Mouse (Mus musculus): Measurements from ENCODE around the gene Actr10. TPM values are rescaled to one million over a fixed set of nuclear protein-coding genes. Genes with fewer than 3 reads are reported as not detected.

Gene Actr10
- polyA plus RNA-seq, 2 experiments from 2014 or later = 216 to 267 TPM

DNA sequence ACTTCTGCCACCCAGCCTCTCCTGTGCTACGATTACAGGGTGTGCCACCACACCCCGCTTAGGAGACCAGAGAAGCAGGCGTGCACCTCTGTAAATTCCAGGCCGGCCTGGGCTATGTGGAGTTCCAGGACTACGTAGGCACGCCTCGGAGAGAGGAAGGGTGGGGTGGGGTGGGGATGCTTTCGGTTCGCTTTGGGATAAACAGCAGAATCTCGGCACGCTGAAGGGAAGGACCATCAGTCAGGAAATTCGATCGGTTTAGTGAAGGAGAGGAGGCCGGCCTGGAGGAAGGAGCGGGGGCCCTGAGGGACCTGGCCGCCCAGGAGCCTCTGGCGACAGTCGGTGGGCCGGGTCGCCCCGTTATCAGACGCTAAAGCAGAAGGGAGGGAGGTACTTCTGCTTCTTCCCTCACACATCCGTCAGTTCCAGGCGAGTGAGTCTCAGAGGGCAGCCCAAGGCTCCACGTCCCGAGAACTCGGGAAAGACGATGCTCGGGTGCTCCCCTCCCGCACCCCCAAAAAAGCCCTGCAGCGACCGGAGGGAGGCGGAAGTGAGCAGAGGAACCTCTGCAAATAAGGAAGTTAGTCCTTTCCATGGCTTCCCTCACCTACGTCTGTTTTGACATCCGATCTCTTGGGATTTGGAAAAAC is 30.6 kb downstream of the Actr10 start:
- peak; percentile 65 for ATAC-seq

DNA sequence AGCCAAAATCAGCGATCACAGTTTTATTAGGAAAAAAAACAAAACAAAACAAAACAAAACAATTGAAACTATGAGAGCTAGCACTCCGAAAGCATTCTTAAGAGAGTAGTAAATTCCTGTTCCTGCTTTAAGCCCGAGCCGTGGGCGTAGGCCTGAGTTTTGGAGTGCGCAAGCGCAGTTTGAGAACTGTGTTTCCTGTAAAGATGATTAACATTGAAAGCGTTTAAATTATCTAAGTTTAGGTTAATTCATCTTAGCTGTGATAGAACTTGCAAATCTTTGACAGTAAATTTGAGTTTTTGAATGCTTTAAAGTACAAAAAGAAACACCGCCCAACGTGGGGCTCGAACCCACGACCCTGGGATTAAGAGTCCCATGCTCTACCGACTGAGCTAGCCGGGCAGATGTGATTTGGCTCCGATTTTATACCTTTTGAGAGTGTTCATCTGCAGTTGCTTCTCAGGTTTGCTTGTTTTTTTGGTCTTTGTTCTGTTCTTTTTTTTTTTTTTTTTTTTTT is 31.2 kb downstream of the Actr10 start:
- ATAC-seq = peak; percentile 60

DNA sequence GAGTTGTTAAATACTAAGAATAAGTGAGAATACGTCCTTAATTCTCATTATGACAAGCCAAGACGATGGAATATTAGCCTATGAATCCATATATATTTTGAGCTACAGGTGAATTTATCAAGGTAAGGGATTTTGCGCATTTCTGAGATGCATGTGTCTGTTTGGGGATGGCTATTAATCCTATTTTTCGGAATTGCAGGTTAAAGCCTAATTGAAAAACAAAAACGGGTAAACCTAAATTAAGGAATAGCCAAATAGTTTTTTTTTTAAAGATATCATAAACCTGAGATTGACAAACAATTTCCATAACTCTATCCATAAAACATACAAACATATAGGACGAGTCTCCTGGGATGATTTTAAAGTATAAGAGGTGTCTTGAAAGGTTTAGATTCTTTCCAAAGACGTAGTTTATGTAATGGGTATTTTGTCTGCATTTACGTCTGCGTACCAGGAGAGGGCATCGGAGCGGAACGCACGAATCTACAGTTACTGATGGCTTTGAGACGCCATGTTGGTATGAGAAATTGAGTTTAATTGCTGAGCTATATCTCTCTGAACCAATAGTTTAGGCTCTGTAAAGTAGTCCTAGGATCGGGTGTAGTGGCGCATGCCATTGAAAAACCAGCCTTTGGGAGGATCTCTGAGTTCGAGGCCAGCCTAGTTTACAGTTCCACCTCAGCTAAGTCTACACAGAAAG is 32.0 kb downstream of the Actr10 start:
- ATAC-seq = peak; percentile 36

GRCm38 (mm10) chr12:70973831-70974230 is 36.2 kb downstream of the Actr10 start:
- no peak for ATAC-seq

- ATAC-seq = peak; percentile 95
Observed at GRCm38 (mm10) chr12:70974441-70975266, 37.0 kb downstream of the Actr10 start, which contains the start of gene Psma3. TSS of gene Psma3 (plus strand) at chr12:70974621.

DNA sequence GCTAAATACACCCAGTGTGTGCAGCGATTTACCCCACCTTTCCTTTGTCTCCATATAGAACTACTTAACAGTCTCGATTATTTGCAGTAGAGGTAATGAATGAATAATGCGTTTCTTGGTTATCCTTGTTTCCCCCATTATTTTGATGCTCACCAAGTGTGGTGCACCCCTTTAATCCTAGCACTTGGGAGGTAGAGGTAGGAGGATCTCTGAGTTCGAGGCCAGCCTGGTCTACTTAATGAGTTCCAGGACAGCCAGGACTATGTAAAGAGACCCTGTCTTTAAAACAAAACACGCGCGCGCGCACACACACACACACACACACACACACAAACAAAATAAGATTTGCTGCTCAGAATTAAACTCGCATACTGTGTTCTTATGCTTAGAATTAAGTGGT is 37.7 kb downstream of the Actr10 start:
- no peak for ATAC-seq

DNA sequence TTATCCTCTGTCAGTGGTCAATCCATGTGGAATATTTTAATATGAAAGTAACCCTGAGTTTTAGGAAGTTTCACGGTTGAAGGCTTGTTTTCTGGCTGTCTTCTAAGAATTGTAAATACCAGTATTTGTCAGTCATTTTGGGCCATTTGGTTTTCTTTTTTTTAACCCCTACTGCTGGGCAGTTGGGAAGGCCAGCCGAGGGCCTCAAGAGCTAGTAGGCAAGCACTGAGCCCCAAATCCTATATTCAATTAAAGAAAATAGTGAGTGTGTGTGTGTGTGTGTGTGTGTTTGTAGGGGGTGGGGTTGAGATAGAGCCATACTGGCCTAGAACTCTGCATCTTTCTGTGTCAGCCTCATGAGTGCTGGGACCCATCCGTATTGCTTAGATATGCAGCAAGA is 38.2 kb downstream of the Actr10 start:
- ATAC-seq = no peak

DNA sequence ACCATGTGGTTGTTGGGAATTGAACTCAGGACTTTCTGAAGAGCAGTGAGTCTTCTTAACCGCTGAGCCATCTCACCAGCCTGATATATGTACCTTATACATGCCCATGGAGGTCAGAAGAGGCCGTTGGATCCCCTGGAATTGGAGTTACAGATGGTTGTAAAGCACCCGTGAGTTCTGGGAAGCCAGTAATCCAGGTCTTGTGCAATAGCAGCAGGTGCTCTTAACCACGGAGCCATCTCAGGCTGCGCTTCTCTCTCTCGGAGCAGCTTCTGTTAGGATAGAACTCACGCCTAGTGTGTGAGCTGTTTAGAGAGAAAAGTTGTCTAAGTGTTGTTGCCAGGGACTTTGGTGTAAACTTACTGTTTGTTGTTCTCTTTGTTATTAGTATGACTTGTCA is 40.7 kb downstream of the Actr10 start:
- no peak for ATAC-seq

- no peak for ATAC-seq
Observed at GRCm38 (mm10) chr12:70984855-70985550, 47.3 kb downstream of the Actr10 start.

DNA sequence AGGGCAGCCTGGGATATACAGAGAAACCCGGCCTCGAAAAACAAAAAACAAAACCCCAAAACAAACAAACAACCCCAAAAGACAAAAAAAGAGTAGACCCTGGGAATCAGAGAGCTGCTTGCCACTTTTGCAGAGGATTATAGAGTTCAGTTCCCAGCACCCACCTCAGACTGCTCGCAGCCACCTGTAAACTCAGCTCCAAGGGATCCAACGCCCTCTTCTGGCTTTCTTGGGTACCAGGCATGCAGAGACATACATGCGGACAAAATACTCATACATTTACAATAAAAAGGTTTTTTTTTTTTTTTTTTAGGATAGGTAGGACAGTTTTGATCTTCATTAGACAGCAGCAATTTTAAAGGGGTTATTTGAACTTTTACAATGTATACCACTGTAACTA is 59.6 kb downstream of the Actr10 start:
- ATAC-seq = no peak

GRCm38 (mm10) chr12:70999423-70999903 is 61.8 kb downstream of the Actr10 start:
- peak; percentile 85 for ATAC-seq

GRCm38 (mm10) chr12:71000344-71000743 is 62.7 kb downstream of the Actr10 start:
- no peak for ATAC-seq

DNA sequence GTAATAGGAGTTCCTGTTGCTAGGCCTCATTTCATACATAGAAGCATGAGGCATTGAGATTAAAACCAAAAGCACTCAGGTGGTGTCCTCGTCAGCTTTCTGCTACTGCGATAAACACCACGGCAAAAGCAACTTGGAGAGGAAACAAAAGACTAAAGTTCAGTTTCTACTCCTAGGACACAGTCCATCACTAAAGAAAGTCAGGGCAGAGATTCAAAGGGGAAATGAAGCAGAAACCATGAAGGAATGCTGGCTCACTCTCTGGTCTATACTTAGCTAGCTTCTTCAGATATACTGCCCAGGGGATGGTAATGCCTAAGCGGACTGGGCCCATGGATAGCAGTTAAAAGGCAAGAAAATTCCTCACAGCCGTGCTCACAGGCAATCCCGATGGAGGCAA is 63.8 kb downstream of the Actr10 start:
- ATAC-seq = no peak

DNA sequence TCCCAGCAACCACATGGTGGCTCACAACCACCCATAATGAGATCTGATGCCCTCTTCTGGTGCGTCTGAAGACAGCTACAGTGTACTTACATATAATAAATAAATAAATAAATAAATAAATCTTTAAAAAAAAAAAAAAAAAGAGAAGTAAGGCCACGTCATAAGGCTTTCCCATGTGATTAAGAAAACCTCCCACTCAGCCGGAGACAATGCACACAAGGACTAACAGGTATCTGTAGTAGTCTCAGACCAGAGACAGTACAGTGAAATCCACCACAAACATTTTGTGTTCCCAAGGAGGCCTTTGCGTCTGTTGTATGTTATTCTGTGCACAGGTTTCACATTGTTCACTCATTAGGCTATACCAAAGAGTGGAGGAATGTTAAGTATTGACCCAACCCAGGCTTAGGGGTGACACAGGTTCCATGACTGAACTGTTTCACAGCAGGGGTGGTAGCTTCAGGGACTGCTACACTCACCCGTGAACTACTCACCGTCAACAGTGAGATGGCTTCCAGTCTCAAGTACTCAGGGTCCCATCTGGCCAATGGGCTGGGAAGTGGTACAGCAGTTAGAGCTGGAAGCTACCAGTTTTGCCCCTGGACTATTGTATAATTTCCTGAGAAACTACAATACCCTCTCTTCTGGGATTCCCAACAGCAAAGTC is 66.2 kb downstream of the Actr10 start:
- ATAC-seq = no peak

DNA sequence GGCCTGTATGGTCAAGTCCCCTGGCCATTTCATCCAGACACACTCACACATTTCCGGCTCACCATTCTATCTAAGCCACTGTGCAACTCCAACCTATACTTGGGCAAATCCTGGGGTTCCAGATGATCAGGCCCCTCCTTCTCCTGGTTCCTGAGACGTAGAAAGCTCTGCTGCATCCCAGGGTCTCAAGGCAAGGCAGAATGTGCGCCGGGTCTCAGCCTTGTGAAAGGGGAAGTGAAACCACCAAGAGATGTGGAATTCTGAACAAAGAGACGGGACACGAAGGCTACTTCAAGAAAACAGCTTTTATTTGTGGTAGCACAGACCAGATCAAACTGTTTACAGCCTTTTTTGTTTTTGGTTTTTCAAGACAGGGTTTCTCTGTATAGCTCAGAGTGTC is 68.5 kb downstream of the Actr10 start:
- no peak for ATAC-seq

GRCm38 (mm10) chr12:71006901-71007300 is 69.2 kb downstream of the Actr10 start:
- peak; percentile 82 for ATAC-seq

- no peak for ATAC-seq
Observed at GRCm38 (mm10) chr12:71009769-71010168, 72.1 kb downstream of the Actr10 start.

Measured in activated CD4-positive, CD25-positive, alpha-beta regulatory T cell, adult 4 months (primary cell).